Mouse (Mus musculus): ENCODE measurements around the gene Tmprss9.

Tmprss9 gene

DNA sequence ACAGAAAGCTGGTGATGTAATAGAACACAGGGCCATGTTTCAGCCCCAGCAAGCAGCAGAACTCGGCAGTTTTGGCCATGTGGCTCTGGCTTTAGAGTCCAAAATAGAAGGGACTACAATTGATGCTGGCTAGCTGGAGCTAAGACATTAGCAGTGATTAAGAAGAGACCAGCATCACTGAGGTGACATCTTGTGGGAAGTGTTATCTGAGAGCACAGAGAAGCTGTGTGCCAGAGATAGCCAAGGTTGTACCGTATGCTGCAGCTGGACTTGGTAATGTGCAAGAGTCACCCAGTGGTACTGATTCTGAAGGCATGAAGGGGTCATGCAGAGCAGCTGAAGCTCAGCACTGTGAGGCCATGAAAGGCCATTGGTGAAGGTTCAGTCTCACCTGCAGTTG lies 43.6 kb downstream of the Tmprss9 start:
- no peak for DNase-seq (ENCODE audit: low read depth, low spot score)

- no peak for DNase-seq (ENCODE audit: low read depth, low spot score)
Observed at GRCm38 (mm10) chr10:80915736-80916135, 44.1 kb downstream of the Tmprss9 start.

DNA sequence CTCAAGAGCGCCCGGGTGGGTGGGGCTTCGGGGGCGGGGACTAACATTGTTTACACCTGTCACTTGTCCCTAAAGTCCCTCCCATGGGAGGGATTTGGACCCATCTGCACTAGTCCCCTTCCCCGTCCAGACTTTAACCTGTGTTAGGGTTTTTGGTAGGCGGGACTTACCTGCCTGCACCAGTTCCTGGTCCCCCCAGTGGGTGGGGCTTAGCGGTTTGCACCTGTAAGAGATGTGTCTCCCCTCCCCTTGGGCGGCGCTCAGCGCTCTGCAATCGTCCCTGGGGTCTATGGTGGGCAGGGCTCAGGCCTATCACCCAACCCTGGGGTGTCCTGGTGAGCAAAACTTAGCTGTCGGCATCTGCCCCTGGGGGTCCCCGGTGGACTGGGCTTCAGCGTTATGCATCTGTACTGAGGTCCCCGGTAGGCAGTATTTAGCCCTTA lies 45.7 kb downstream of the Tmprss9 start:
- peak; percentile 81 for DNase-seq (ENCODE audit: low read depth, low spot score)

DNA sequence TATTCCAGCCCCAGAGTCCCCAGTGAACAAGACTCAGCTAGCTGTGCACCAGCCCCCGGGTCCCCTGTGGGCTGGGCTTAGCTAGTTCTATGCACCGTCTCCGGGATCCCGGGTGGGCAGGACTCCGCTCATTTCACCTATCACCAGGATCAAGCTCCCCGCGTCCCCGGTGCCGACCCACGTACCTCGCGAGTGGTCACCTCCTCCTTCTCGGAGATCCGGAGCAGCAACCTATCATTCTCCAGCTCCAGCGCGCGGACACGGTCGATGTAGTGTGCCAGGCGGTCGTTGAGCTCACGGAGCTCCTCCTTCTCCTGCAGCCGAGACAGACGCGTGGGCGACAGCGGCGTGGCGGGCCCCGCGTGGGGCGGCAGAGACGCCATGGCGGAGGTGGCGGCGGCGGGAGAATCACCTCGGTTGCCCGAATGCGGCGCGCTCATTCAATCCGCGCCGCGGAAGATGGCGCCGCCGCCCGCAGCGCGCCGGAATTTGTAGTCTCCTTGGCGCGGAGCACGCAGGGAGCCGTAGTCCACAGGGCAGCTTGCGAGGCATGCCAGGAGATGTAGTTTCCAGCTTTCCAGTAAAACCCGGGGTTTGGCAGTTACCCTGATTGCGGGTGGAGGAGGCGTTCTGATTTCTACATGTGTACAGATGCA lies 46.3 kb downstream of the Tmprss9 start, which contains the start of gene Lmnb2:
Lmnb2 (minus strand) TSS at position 467 of the 656 bp plus-strand sequence.
- peak; percentile 77 for DNase-seq (ENCODE audit: low read depth, low spot score)

DNA sequence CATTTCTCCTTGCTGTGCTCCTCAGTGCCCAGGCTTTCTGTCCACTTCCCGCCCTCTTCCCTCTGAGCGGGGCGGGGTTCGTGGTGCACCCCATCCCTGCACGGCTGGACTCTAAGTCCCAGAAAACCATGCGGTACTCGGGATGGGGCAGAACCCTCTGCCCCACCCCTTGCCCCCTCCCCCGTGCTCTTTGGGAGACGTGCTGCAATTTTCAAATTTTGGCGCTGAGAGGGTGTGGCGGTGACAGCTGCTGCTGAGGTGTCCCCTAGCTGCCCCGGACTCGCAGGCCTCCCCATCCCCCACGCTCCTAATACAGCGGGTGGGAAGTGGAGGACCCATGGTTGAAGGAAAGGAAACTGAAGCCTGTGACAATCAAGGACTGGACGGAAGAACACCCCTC lies 50.3 kb downstream of the Tmprss9 start:
- no peak for DNase-seq (ENCODE audit: low read depth, low spot score)

DNA sequence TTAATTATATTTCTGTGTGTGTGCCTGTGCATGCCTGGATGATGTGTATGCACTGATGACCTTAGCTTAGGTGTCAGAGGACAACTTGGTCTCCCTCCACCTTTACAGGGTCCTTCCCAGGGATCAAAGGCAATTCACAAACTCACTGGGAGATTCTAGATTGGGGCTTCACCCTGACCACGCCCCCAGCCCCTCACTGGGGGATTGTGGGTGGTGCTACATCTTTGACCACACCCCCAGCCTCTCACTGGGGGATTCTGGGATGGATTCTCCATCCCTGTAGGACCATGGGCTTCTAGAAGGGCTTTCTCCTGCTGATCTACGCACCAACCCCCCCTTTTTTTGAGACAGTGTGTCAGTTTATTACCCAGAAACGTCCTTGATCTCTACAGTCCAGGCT lies 53.8 kb downstream of the Tmprss9 start:
- DNase-seq (ENCODE audit: low read depth, low spot score) = peak; percentile 80

DNA sequence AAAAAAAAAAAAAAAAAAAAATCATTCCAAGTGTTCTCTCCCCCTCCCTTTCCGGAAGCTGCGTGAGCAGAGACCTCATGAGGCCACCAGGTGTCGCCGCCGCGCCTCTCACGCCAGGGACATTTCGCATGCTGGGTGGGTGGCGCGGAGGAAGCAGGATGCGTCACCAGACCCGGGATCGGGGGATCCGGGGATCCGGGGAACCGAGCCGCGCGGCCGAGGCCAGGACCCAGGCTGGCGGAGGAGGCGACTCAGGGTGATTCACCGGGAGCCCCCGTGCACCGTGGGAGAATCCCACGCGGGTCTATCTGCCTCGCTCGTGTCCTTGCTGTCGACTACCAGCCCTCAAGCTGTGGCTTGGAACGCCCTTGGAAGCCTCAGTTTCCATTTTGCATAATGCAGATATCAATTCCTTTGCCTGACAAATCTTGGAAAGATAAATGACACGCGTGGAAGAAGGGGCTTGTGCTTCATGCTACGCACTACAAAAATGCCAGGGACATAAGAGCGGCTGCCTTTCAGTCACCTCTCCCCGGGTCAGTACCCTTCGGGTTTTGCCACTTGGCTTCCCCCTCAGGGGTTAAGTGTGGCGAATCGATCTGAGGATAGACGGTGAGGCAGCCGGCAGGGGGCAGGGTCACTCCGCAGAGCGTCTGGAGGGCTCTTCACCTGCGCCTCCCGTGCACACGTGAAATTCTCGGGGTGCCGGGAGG lies 57.1 kb downstream of the Tmprss9 start:
- peak; percentile 96 for DNase-seq (ENCODE audit: low read depth, low spot score)

DNA sequence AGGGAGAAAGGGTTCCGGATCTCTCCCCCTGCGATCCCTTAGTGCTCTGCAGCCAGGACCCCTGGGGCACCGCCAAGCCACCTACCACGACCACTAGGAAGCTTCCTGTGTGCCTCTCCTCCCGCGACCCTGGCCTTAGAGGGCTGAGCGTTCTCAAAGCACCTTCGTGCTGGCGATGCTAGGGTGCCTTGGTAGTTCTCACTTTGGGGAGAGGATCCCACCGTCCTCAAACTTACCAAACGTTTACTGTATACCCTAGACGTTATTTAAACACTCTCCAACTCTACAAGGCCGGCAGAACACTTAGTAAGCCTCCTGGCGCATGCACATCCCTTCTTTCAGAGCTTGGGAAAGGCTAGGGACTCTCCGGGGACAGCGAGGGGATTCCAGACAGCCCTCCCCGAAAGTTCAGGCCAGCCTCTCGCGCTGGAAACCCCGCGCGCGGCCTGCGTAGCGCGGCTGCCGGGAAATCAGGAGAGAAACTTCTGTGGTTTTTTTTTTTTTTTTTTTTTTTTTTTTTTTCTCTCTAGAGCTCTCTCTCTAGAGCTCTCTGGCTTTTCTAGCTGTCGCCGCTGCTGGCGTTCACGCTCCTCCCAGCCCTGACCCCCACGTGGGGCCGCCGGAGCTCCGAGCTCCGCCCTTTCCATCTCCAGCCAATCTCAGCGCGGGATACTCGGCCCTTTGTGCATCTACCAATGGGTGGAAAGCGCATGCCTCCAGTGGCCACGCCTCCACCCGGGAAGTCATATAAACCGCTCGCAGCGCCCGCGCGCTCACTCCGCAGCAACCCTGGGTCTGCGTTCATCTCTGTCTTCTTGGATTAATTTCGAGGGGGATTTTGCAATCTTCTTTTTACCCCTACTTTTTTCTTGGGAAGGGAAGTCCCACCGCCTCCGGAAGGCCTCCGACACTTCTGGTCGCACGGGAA lies 57.9 kb downstream of the Tmprss9 start, which contains the start of gene Gadd45b:
Gadd45b (plus strand) TSS at position 775 of the 928 bp plus-strand sequence.
- peak; percentile 99 for DNase-seq (ENCODE audit: low read depth, low spot score)

DNA sequence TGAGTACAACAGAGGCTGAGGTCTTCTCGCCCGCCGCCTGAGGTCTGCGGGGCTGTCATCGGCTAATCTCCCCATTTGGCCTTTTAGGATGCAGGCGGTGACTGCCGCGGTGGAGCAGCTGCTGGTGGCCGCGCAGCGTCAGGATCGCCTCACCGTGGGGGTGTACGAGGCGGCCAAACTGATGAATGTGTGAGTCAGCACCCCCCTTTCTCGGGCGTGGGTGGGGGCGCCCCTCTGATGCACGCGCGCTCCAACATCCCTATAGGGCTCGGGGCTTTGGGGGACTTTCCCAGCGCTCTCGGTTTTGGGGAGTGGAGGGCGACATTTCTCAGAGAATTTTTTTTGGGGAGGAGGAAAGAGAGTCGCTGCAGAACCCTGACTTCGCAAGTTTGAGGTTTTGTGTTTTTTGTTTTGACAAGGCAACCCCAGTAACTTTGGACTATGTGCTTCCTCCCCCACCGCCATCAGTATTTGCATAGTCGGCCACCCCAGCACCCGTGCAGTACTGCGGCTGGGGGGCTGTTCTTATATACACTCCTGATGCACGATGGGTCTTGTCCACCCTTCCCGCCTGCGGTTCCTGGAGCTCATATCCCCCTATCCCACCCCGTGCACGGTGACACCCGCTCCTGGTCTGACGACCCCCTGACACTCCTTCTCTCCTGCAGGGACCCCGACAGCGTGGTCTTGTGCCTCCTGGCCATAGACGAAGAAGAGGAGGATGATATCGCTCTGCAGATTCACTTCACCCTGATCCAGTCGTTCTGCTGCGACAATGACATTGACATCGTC lies 58.9 kb downstream of the Tmprss9 start:
- DNase-seq (ENCODE audit: low read depth, low spot score) = no peak

GRCm38 (mm10) chr10:80931153-80931671 lies 59.6 kb downstream of the Tmprss9 start:
- no peak for DNase-seq (ENCODE audit: low read depth, low spot score)

- DNase-seq (ENCODE audit: low read depth, low spot score) = peak; percentile 86
Observed at GRCm38 (mm10) chr10:80931695-80932094, 60.0 kb downstream of the Tmprss9 start.

GRCm38 (mm10) chr10:80932206-80932605 lies 60.6 kb downstream of the Tmprss9 start:
- DNase-seq (ENCODE audit: low read depth, low spot score) = peak; percentile 79

DNA sequence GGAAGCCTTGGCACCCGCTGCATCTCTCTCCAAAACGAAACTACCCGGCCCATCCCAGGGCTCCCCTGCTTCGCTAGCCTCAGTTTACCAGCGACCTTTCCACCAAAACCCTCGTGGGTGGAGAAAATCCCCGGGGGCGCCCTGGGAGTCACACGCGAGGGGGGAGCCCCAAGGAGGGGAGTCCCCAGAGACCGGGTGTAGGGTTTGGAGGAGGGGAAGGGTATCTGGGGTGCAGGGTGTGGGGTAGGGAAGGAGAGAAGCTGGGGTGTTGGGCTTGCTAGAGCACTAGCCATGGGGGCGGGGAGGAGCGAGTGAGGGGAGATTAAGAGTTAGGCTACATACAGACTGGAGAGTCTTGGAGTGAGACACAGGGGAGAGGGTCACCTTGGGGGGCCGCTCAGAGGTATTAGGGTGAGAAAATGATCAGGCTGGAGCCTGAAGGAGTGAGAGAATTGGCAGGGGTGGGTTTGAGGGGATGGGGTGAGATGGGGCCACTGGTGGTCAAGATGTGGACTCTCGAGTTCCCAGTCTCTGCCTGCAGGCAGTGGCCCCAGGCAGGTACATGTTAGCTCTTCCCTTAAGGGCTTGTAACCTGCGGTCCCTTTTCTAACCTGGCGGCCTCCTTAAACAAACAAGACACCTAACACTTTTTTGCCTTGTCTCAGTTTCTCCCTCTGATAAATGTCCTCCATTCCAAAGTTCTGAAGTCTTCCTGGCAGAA lies 61.2 kb downstream of the Tmprss9 start:
- DNase-seq (ENCODE audit: low read depth, low spot score) = no peak

DNA sequence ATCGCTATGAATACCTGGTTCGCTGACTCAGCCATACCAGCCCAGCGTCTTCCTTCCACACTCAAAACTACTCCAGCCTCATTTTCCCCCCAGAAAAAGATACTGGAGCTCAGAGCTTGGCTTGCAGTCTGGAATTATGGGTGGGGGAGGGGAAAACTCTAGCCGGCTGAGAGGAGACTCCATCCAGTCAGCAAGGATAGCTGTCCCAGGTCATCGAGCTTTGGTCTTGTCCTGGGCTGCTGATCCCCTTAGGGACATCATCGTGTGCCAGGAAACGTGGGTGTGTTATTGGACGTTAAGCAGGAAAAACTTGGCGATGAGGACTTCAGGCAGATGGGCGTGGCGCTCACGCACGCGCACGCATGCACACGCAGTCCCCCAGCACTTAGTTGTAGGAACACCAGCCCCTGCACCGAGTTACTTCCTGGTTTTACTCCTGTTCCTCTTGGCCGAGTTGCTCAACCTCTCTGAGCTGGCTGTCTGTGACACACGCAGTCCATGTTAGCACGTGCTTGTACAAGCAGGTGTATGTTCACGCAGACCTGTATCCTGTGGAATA lies 61.9 kb downstream of the Tmprss9 start:
- DNase-seq (ENCODE audit: low read depth, low spot score) = peak; percentile 77

DNA sequence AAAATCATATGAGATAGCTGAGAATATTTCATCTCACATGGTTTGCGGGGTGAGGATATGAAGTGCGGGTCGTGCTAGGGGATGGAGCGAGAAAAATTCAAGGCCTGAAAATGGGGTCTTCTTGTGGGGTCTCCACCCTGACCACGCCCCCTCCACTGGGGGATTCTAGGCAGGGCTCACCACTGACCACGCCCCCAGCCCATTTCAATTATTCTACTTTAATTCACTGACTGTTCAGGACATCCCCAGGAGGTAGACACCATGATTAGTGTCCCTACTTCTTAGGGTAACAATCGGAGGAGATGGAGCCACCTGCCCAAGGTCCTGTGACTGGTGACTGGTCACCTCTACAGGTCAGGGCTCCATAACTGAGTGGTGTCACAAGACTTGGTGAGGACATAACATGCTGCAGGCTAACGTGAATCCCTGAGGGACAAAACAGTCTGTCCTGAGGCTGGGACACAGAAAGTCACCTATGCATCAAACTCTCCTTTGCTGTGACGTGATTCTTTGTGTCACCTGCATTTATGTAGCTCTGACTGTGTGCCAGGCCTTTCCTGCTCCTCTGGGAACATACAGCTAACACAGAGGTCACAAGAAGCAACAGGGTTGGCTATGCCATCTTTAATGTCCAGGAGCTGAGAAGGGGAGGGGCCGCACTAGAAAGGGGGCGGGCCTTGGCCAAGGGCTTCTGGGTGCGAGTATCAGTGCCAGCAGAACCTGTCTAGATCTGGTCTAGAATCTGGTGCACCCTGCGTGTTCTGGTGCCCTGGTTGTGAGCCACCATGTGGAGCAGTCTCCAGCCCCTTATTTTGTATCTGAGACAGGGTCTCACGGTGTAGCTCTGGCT lies 62.7 kb downstream of the Tmprss9 start:
- DNase-seq (ENCODE audit: low read depth, low spot score) = no peak

GRCm38 (mm10) chr10:80935241-80935640 lies 63.6 kb downstream of the Tmprss9 start:
- no peak for DNase-seq (ENCODE audit: low read depth, low spot score)

DNA sequence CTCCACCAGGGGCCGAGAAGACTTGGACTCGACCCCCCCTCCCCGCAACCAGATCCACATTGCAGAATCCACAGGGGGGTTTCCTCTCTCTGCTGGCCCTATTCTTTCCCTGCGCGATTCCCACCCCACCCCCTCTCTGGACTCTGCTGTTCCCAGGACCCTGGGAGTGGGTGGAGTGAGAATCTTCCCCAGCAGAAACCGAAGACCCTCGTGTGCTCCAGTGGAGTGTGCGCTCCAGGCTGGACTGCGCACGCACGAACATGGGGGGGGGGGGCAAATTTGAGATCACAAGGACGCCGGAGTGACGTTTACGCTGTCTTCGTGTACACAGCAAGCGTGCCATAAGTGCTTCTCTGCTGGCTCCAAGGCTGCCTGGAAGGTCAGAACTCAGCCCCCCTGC lies 64.0 kb downstream of the Tmprss9 start:
- no peak for DNase-seq (ENCODE audit: low read depth, low spot score)

DNA sequence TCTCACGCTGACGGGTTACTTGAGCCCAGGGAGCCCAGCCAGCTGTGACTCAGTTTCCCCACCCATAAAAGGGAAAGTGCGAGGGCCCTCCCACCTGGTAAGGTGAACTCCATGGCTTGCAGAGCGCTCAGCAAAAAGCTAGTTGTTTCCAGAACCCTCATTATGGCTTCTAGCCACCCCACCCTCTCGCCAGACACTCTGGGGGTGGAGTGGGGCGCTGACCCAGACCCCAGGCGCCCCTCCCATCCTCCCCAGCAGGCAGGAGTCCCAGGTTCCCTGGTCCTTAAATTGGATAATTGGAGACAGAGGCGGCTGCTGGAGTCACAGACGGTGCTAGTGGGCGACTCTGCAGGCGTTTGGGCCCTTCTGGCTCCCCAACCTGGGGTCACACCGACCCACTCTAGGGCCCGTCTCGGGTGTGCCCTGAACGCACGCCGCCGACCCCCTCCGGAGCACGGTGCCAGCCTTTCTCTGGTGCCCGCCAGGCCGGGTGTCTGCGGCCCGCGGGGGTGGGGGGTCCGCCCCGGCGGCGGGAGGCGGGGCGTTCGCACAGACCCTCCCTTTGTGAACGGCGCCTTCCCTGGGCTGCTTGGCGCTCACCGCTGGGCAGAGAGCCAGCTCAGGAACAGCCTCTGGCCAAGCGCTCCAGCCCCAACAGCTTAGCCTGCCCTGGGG lies 64.6 kb downstream of the Tmprss9 start:
- no peak for DNase-seq (ENCODE audit: low read depth, low spot score)

DNA sequence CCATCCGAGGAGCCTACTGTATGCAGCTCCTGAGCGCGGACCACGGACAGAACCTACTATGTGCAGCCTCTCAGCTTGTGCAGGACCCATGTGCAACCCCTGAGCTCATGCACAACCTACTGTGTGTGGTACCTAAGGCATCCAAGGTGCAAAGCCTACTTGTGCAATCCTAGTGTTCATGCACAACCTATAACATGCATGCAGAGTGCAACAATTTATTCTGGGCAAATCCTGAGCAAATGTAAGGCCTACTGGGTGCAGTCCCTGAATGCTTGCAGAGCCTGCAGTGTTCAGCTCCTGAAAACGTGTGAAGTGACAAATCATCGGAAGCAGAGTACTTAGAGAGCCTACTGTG lies 65.1 kb downstream of the Tmprss9 start:
- DNase-seq (ENCODE audit: low read depth, low spot score) = no peak
